Mouse (Mus musculus) heart, embryonic 10.5 days (tissue): Measurements from ENCODE around the gene Arid2. TPM values are rescaled to one million over a fixed set of nuclear protein-coding genes. Genes with fewer than 3 reads are reported as not detected.
A peak's percentile ranks its signal among the peaks of the same experiment; 100 is the strongest.

Source experiments
- DNase-seq: peaks from one replicate; pipeline ENCODE4 v3.0.0-alpha.2; 2017; ENCODE audit warnings: low spot score
- H3K27ac ChIP-seq: fragments of 300-500 bp; sonication (generic); 2 replicates; pipeline ENCODE4 v1.5.1; 2016; ENCODE audit warnings: mild to moderate bottlenecking
- H3K27me3 ChIP-seq: fragments of 300-500 bp; sonication (generic); 2 replicates; pipeline ENCODE4 v1.6.1; 2016; ENCODE audit warnings: mild to moderate bottlenecking; ENCODE audit not compliant: poor library complexity, insufficient read depth, severe bottlenecking
- H3K36me3 ChIP-seq: fragments of 300-500 bp; sonication (generic); 2 replicates; pipeline ENCODE4 v1.6.1; 2016; ENCODE audit warnings: mild to moderate bottlenecking, moderate library complexity
- H3K4me1 ChIP-seq: fragments of 300-500 bp; sonication (generic); 2 replicates; pipeline ENCODE4 v1.6.1; 2016; ENCODE audit warnings: mild to moderate bottlenecking
- H3K4me3 ChIP-seq: fragments of 300-500 bp; sonication (generic); 2 replicates; pipeline ENCODE4 v1.5.1; 2016; ENCODE audit warnings: mild to moderate bottlenecking, moderate library complexity
- H3K9me3 ChIP-seq: fragments of 300-500 bp; sonication (generic); 2 replicates; pipeline ENCODE4 v1.6.1; 2016; ENCODE audit warnings: mild to moderate bottlenecking, moderate library complexity
- WGBS: fragments of 180-500 bp; shearing (Covaris S2); methylation state at CpG from one replicate; pipeline ENCODE4 v1.1.7; 2016; 5-methylcytosine and 5-hydroxymethylcytosine counted together
- polyA plus RNA-seq: library from polyadenylated mRNA; unstranded; fragments of >200 nt; fragmentation: Nextera tagmentation; extraction: Ambion mirVana; gene quantifications from 2 replicates; pipeline ENCODE4 v1.2.1, GENCODE M21; 2016

The Arid2 gene
- polyA plus RNA-seq, 1 experiment from 2014 or later: 22.0 TPM

DNA sequence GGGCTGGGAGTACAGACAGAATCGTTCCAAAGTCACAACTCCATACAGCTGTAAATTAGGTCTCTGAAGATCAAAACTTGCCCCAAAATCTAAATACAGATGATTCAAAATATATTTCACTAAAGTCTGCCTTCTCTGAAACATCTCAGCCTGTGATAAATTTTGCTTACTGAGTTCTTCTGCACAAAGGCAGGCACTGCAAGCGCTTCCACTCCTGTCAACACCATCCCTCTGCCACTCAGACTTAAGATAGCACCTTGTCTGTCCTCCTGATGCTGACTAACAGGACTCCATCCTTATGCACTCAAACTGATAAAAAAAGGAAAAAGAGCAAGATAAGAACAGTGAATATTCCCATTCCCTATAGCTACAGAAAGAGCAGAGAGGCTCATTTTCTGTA lies 13.0 kb upstream of the Arid2 start:
- Histone ChIP-seq H3K4me3 (no peak overlapping the region), H3K36me3 (peaks cover 41% of the 10 kb centered on the region), H3K9me3 (no peaks in the 10 kb centered on the region), H3K27me3 (no peaks in the 10 kb centered on the region), H3K4me1 (peaks cover 63% of the 10 kb centered on the region), H3K27ac (no peak overlapping the region)
- peak; percentile 75 for DNase-seq
- WGBS: 45% methylated on average over 2 of the region's 2 CpGs

DNA sequence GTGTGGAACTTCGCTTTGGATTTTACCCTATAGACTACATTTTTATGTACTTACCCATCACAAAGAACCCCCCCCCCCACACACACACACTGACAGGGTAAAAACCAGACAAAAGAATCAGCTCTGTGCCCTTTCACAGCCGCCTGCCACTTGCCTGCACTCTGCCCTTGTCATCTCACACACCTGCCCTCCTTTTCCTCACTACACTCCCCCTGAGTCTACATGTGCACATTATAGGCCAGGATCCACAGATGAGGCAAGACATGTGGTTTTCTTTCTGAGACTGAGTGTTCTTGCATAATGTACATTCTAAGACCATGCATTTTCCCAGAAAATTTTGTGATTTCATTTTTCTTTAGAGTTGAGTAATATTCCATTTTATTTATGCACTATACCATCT lies 12.1 kb upstream of the Arid2 start:
- Histone ChIP-seq H3K4me3 (no peak overlapping the region), H3K27me3 (no peaks in the 10 kb centered on the region), H3K4me1 (peaks cover 67% of the 10 kb centered on the region), H3K27ac (no peak overlapping the region), H3K9me3 (no peaks in the 10 kb centered on the region), H3K36me3 (peaks cover 45% of the 10 kb centered on the region)
- WGBS: 60% methylated on average over 2 of the region's 2 CpGs
- DNase-seq: peak; percentile 62

GRCm38 (mm10) chr15:96275810-96276493 lies 11.4 kb upstream of the Arid2 start:
- Histone ChIP-seq H3K4me1 (peaks cover 66% of the 10 kb centered on the region), H3K9me3 (no peaks in the 10 kb centered on the region), H3K27me3 (no peaks in the 10 kb centered on the region), H3K27ac (peak overlapping the region; percentile 25; the same call in 1 of the 2 replicates), H3K36me3 (peaks cover 53% of the 10 kb centered on the region), H3K4me3 (no peak overlapping the region)
- no peak for DNase-seq
- WGBS: 47% methylated on average over 9 of the region's 9 CpGs

- Histone ChIP-seq H3K27ac (no peak overlapping the region; the same call in 1 of the 2 replicates), H3K27me3 (no peaks in the 10 kb centered on the region), H3K4me3 (no peak overlapping the region), H3K4me1 (peaks cover 66% of the 10 kb centered on the region), H3K9me3 (no peaks in the 10 kb centered on the region), H3K36me3 (peaks cover 58% of the 10 kb centered on the region)
- WGBS: 62% methylated on average over 4 of the region's 4 CpGs
- no peak for DNase-seq
Observed at GRCm38 (mm10) chr15:96277061-96277460, 10.3 kb upstream of the Arid2 start.

DNA sequence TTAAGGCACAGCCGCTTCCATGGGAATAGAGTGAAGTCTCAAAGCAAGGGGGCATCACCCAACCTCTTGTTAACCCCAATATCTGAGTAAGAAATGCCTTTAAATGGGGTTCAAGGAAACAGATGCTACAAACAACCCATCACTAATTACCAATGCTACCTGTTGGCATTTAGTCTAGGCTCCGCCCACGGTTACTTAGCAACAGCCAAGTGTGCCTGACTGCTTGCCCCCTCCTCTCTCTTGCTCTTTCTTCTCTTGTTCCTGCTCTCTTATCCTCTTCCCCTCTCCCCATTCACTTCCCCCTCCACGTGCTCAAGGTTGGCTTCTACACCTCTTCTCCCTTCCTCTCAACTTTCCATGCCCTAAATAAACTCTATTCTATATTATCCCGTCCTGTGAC lies 6.1 kb upstream of the Arid2 start:
- 0 out of 2 replicates have a peak overlapping the region, but pooled peaks have one; percentile 4 for H3K27ac ChIP-seq
- peaks cover 43% of the 10 kb centered on the region for H3K36me3 ChIP-seq

GRCm38 (mm10) chr15:96283141-96283540 lies 4.2 kb upstream of the Arid2 start:
- WGBS: 83% methylated on average over 8 of the region's 8 CpGs
- peak overlapping the region; percentile 89 for H3K4me3 ChIP-seq
- no peak overlapping the region for H3K27ac ChIP-seq
- peaks cover 25% of the 10 kb centered on the region; the same call in 1 of the 2 replicates for H3K4me1 ChIP-seq
- DNase-seq: no peak
- no peaks in the 10 kb centered on the region for H3K27me3 ChIP-seq
- no peaks in the 10 kb centered on the region for H3K9me3 ChIP-seq
- H3K36me3 ChIP-seq: peaks cover 30% of the 10 kb centered on the region

More for the DNA sequence above, 6.1 kb upstream of the Arid2 start:
- DNase-seq: no peak
- Histone ChIP-seq H3K27me3 (no peaks in the 10 kb centered on the region), H3K4me1 (peaks cover 41% of the 10 kb centered on the region), H3K9me3 (no peaks in the 10 kb centered on the region), H3K4me3 (no peak overlapping the region)
- 82% methylated on average over 5 of the region's 5 CpGs for WGBS

DNA sequence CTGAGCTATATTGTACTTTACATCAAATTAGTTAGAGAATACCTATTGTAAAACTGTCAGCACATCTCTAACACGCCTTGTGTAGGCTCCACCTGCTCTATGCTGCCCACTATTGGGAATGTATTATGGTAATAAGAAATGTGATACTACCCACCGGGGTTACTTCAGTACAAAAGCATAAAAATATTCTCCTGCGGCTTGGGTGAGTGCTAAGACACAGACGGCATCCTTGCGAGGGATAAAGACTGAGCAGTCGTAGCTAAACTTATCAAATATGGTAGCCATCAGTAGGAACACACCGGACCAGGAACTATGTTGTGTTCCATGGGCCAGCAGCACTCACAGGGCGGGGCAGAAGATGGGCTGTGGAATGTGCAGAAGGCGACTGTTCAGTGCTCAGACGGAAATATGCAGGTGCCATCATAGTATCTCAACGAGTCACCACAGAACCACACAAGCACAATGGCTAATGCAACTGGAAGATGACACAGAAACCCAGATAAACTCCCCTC lies 3.3 kb upstream of the Arid2 start:
- Histone ChIP-seq H3K36me3 (peaks cover 22% of the 10 kb centered on the region), H3K27me3 (no peaks in the 10 kb centered on the region), H3K27ac (peak overlapping the region; percentile 100), H3K4me1 (peaks cover 22% of the 10 kb centered on the region; the same call in 1 of the 2 replicates), H3K4me3 (peak overlapping the region; percentile 89), H3K9me3 (no peaks in the 10 kb centered on the region)
- WGBS: 18% methylated on average over 11 of the region's 11 CpGs
- no peak for DNase-seq

- Histone ChIP-seq H3K27ac (peak overlapping the region; percentile 100), H3K36me3 (peaks cover 16% of the 10 kb centered on the region), H3K9me3 (no peaks in the 10 kb centered on the region), H3K27me3 (no peaks in the 10 kb centered on the region), H3K4me1 (peaks cover 18% of the 10 kb centered on the region; the same call in 1 of the 2 replicates), H3K4me3 (peak overlapping the region; percentile 89)
- WGBS: under 1% methylated on average over 67 of the region's 67 CpGs
- DNase-seq: peak; percentile 86
Observed at GRCm38 (mm10) chr15:96284711-96285322, 2.5 kb upstream of the Arid2 start.

GRCm38 (mm10) chr15:96285323-96286014 lies 1.8 kb upstream of the Arid2 start:
- H3K36me3 ChIP-seq: peaks cover 10% of the 10 kb centered on the region
- no peaks in the 10 kb centered on the region for H3K27me3 ChIP-seq
- peaks cover 13% of the 10 kb centered on the region; the same call in 1 of the 2 replicates for H3K4me1 ChIP-seq
- DNase-seq: peak; percentile 95
- H3K27ac ChIP-seq: peak overlapping the region; percentile 100
- WGBS: under 1% methylated on average over 62 of the region's 64 CpGs
- H3K9me3 ChIP-seq: no peaks in the 10 kb centered on the region
- H3K4me3 ChIP-seq: peak overlapping the region; percentile 89

DNA sequence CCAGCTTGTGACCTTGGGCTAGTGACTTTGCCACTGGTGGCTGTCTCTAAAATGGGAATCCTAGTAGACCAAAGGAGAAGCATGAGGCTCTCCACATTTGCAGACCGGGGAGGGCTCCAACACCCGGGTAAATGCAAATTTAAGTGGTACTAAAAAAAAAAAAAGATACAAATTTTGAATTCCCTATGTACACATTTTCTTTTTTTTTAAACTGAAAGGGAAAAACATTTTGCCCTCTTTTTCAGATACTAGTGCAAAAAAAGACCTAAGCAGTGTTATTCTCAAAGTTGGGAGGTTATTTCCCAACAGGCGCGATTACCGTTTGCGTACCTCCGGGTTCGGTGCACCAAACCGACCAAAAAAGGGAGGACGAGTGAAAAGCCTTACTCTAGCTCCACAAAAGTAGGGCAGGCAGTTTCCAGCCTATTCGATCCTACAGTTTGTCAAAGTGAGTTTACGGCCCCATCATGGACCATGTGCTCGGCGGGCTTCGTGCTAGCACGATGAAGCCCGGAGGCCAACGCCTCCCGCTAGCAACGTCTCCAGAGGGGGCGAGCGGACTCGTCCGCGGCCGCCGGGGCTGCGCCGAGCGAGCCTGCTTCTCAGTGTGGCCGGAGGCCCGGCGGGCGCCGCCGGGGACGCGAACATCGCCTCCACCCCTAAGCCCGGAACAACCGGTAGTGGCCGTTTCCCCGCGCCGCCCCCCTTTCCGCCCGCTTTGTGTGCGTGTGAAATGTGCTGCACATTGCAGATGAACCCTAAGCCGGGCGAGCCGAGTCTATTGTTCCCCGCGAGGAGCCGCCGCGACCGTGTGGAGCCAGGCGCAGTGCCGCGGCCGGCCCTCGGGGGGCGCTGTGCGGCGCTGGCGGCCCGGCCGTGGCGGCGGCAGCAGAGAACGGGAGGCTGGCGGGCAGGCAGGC lies 1.0 kb upstream of the Arid2 start:
- DNase-seq: peak; percentile 97
- no peaks in the 10 kb centered on the region for H3K27me3 ChIP-seq
- H3K27ac ChIP-seq: peak overlapping the region; percentile 100
- peaks cover 2% of the 10 kb centered on the region for H3K36me3 ChIP-seq
- H3K4me1 ChIP-seq: peaks cover 8% of the 10 kb centered on the region; the same call in 1 of the 2 replicates
- under 1% methylated on average over 72 of the region's 72 CpGs for WGBS
- no peaks in the 10 kb centered on the region for H3K9me3 ChIP-seq
- peak overlapping the region; percentile 89 for H3K4me3 ChIP-seq

DNA sequence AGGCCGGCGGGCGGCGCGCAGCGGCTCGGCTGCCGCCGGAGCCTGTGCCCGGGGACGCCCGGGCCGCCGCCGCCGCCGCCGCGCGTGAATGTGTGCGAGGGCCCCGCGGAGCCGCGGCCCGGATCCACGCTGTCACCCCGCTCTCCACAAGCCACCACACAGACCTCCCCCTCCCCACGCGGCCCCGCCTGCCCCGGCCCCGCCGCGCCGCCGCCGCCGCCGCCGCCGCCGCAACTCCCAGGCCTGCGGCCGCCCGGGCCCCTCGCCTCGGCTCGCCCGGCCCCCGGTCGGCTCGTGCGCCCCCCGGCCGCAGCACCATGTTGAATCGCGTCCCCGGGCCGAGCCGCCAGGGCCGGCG lies 404 bp upstream of the Arid2 start:
- peaks cover 5% of the 10 kb centered on the region; the same call in 1 of the 2 replicates for H3K4me1 ChIP-seq
- H3K36me3 ChIP-seq: peaks cover 3% of the 10 kb centered on the region; the same call in 1 of the 2 replicates
- H3K4me3 ChIP-seq: peak overlapping the region; percentile 89
- H3K27me3 ChIP-seq: no peaks in the 10 kb centered on the region
- WGBS: 14% methylated on average over 46 of the region's 63 CpGs
- DNase-seq: no peak
- H3K9me3 ChIP-seq: no peaks in the 10 kb centered on the region
- H3K27ac ChIP-seq: peak overlapping the region; percentile 100
